Mouse (Mus musculus): ENCODE measurements around the gene Cd300lf.

DNA sequence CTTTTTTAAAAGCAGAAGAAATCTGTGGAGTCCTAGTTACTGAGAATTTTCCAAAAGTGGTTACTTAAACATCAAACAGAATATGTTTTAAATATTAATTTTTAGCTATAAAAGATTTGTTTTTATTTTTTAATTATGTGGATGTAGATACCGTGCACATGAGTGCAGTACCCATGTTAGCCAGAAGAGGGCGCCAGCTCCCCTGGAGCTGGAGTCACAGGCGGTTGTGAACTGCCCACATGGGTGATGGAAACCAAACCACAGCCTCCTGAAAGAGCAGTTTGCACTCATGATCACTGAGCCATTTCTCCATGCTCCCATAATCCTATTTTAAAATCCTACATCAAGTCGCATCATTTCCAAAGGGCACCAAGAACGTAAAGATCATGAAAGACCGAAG, 43.9 kb downstream of the Cd300lf start:
- TF ChIP-seq CTCF (IDR thresholded peaks at IDR 0.05; ENCODE audit: extremely low read depth, insufficient read length, insufficient replicate concordance, low read depth, low read length) (peak; percentile 84), POLR2A (IDR thresholded peaks at IDR 0.05; ENCODE audit: low read depth, low read length) (no peak)

Measured in small intestine, adult 2 months (tissue).